Mouse (Mus musculus): Measurements from ENCODE around the gene Mum1.

GRCm38 (mm10) chr10:80242088-80242487, 15.9 kb downstream of the Mum1 start:
- TF ChIP-seq CTCF (IDR thresholded peaks at IDR 0.05; ENCODE audit: extremely low read depth, insufficient read depth, insufficient read length, insufficient replicate concordance) (no peak), POLR2A (IDR thresholded peaks at IDR 0.05; ENCODE audit: low read depth, low read length) (no peak)
